In the genomic region with DNA sequence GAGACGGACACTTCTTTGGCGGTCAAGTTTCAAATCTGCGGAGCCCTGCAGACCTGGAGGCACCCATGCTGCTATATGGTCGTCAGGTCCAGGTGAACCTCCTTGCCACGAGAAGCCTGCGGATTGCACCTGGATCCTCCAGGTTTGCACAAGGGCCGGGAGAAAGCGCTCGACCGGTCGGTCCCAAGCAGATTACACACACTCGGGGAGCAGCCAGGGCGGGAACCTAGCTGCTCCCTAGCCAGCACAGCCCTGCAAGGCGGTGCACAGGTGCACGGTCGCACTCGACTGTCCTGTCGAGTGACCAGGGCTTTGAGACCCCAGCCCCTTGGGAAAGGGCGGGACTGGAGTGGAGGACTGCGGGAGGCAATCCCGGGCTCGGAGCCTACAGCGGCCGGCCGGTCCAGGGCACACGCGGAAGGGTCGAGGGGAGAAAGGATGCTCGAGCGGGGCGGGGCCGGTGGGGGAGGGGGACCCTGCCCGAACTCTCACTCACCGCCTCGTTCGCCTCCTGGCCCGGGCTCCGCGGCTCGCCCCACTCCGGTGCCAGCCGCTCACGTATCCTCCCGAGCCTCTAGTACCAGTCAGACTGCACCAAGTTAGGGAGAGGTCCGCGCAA, we compare ENCODE assay signal across 9 mouse cellular contexts. TPM values are rescaled to one million over a fixed set of nuclear protein-coding genes. Genes with fewer than 3 reads are reported as not detected.
DNase-seq lines count a peak whose midpoint lies in the region; ATAC-seq and TF ChIP-seq lines count a peak whose summit lies in the region.
"Had no signal": no experiment of that assay in that cellular context is flagged by ENCODE, and none has a peak within 500 bp of the region (broad histone marks: within the 10 kb centered on the region; RNA-seq: fewer than 3 reads in every experiment).

No protein-coding gene starts in this region.

- no peaks in the 10 kb centered on the region for H3K27me3 ChIP-seq in embryonic facial prominence, embryonic 15.5 days
- H3K27me3 ChIP-seq in intestine, embryonic 16.5 days (replicated peaks; ENCODE audit: control insufficient read depth, insufficient read depth, low read length) = no peaks in the 10 kb centered on the region
- H3K27me3 ChIP-seq in stomach, postnatal 0 days (ENCODE audit: control insufficient read depth, insufficient read depth, low read length) = no peaks in the 10 kb centered on the region

- WGBS in embryonic facial prominence, embryonic 15.5 days = 1% methylated on average over 46 of the region's 46 CpGs
- WGBS in intestine, embryonic 16.5 days = under 1% methylated on average over 41 of the region's 46 CpGs
- 2% methylated on average over 32 of the region's 46 CpGs for WGBS in macrophage (ENCODE audit: missing documents)
- WGBS in stomach, postnatal 0 days = under 1% methylated on average over 46 of the region's 46 CpGs

- H3K9me3 ChIP-seq in embryonic facial prominence, embryonic 15.5 days (replicated peaks) = no peaks in the 10 kb centered on the region
- H3K9me3 ChIP-seq in intestine, embryonic 16.5 days (ENCODE audit: control insufficient read depth, low read length) = no peaks in the 10 kb centered on the region
- H3K9me3 ChIP-seq in stomach, postnatal 0 days (ENCODE audit: control insufficient read depth, low read length) = no peaks in the 10 kb centered on the region

- H3K27ac ChIP-seq in embryonic facial prominence, embryonic 15.5 days (replicated peaks) = peak overlapping the region; percentile 56
- H3K27ac ChIP-seq in intestine, embryonic 16.5 days (ENCODE audit: low read length) = peak overlapping the region; percentile 73
- H3K27ac ChIP-seq in macrophage = 0 out of 2 replicates have a peak overlapping the region, but pooled peaks have one; percentile 13
- H3K27ac ChIP-seq in stomach, postnatal 0 days (replicated peaks) = peak overlapping the region; percentile 86

- H3K79me2 ChIP-seq in macrophage (ENCODE audit: inconsistent target) = peaks cover 53% of the 10 kb centered on the region

- H3K36me3 ChIP-seq in embryonic facial prominence, embryonic 15.5 days = no peaks in the 10 kb centered on the region
- H3K36me3 ChIP-seq in intestine, embryonic 16.5 days (ENCODE audit: control insufficient read depth, insufficient read depth, low read length) = no peaks in the 10 kb centered on the region
- no peaks in the 10 kb centered on the region for H3K36me3 ChIP-seq in macrophage (ENCODE audit: inconsistent target)
- H3K36me3 ChIP-seq in stomach, postnatal 0 days (ENCODE audit: control insufficient read depth, insufficient read depth, low read length) = no peaks in the 10 kb centered on the region

- no peak for TF ChIP-seq EP300 in stomach, postnatal 0 days (optimal IDR thresholded peaks at IDR 0.05)

- peaks cover 34% of the 10 kb centered on the region for H3K4me1 ChIP-seq in embryonic facial prominence, embryonic 15.5 days
- H3K4me1 ChIP-seq in intestine, embryonic 16.5 days (ENCODE audit: control insufficient read depth, insufficient read depth, low read length) = peaks cover 32% of the 10 kb centered on the region
- H3K4me1 ChIP-seq in stomach, postnatal 0 days (replicated peaks; ENCODE audit: control insufficient read depth, insufficient read depth) = peaks cover 5% of the 10 kb centered on the region; the same call in 1 of the 2 replicates

- ATAC-seq in embryonic facial prominence, embryonic 15.5 days (ENCODE audit: insufficient number of reproducible peaks, low FRiP score, low TSS enrichment, low read depth) = no peak; the same call in 1 of the 2 replicates
- ATAC-seq in intestine, embryonic 16.5 days = peak; percentile 63
- peak; percentile 53 for ATAC-seq in stomach, postnatal 0 days (ENCODE audit: low FRiP score, low TSS enrichment)

- TF ChIP-seq CTCF in stomach, postnatal 0 days (IDR thresholded peaks at IDR 0.05; ENCODE audit: low read depth) = no peak

- H3K4me2 ChIP-seq in embryonic facial prominence, embryonic 15.5 days (replicated peaks) = peak overlapping the region; percentile 81
- peak overlapping the region; percentile 88 for H3K4me2 ChIP-seq in intestine, embryonic 16.5 days (ENCODE audit: low read depth, low read length)
- peak overlapping the region; percentile 84 for H3K4me2 ChIP-seq in stomach, postnatal 0 days (replicated peaks; ENCODE audit: low read depth)

- peak overlapping the region; percentile 94 for H3K4me3 ChIP-seq in embryonic facial prominence, embryonic 15.5 days (replicated peaks)
- H3K4me3 ChIP-seq in intestine, embryonic 16.5 days (ENCODE audit: low read length) = peak overlapping the region; percentile 95
- H3K4me3 ChIP-seq in macrophage (ENCODE audit: inconsistent target) = peak overlapping the region; percentile 79
- peak overlapping the region; percentile 95 for H3K4me3 ChIP-seq in stomach, postnatal 0 days (ENCODE audit: low read depth, low read length)

- H3K9ac ChIP-seq in embryonic facial prominence, embryonic 15.5 days = peak overlapping the region; percentile 94
- peak overlapping the region; percentile 92 for H3K9ac ChIP-seq in intestine, embryonic 16.5 days (ENCODE audit: low read depth, low read length)
- H3K9ac ChIP-seq in stomach, postnatal 0 days (ENCODE audit: low read length) = peak overlapping the region; percentile 89

- peak; percentile 55 to 76 for DNase-seq in adrenal gland, adult (ENCODE audit: inconsistent age in 2 of 2, low spot score in 1 of 2)
- no peak for DNase-seq in adrenal gland, postnatal 14 days
- DNase-seq in ovary, postnatal 10 days (ENCODE audit: low spot score) = peak; percentile 15
- no peak for DNase-seq in ovary, postnatal 36 days (ENCODE audit: low spot score)
- DNase-seq in stomach, postnatal 0 days (ENCODE audit: low spot score) = peak; percentile 71

RNA-seq across cellular contexts. Expression of a gene that starts 0.4 kb away (rescaled TPM):
- total RNA-seq in adrenal gland, postnatal 14 days (2021) = 23.4 and 32.1 TPM in 2 replicates
- 30.1 and 33.6 TPM in 2 replicates for polyA plus RNA-seq in embryonic facial prominence, embryonic 15.5 days (2015; fragmentation: Nextera tagmentation; extraction: Ambion mirVana)
- 13.7 and 16.5 TPM in 2 replicates for polyA plus RNA-seq in intestine, embryonic 16.5 days (2015; fragmentation: Nextera tagmentation; extraction: Ambion mirVana)
- 100 to 1,000 TPM; 109 to 706 (median 261) TPM for total RNA-seq in macrophage (2018; cell fraction: chromatin; rRNA removed)
- total RNA-seq in macrophage (2018; cell fraction: cytosol; rRNA removed) = 10 to 100 TPM; 42.3 to 93.8 (median 61.3) TPM
- total RNA-seq in macrophage (2018; cell fraction: nucleus; rRNA removed) = 100 to 1,000 TPM in 23 of 26 experiments, 10 to 100 TPM in 3; 69.7 to 321 (median 147) TPM
- polyA plus RNA-seq in macrophage (2018) = 27.7 to 61.9 TPM (median 51.4 TPM) in 3 replicates
- 12.6 and 14.3 TPM in 2 replicates for polyA plus RNA-seq in stomach, postnatal 0 days (2015; fragmentation: Nextera tagmentation; extraction: Ambion mirVana)

RNA-seq across cellular contexts. Expression of a gene that starts 45.2 kb away (rescaled TPM):
- total RNA-seq in adrenal gland, postnatal 14 days (2021) = 0.26 and 0.33 TPM in 2 replicates
- polyA plus RNA-seq in embryonic facial prominence, embryonic 15.5 days (2015; fragmentation: Nextera tagmentation; extraction: Ambion mirVana) = 1.9 TPM in 2 replicates
- polyA plus RNA-seq in intestine, embryonic 16.5 days (2015; fragmentation: Nextera tagmentation; extraction: Ambion mirVana) = 0.97 and 1.2 TPM in 2 replicates
- total RNA-seq in macrophage (2018; cell fraction: chromatin; rRNA removed) = not detected
- not detected for total RNA-seq in macrophage (2018; cell fraction: cytosol; rRNA removed)
- not detected for total RNA-seq in macrophage (2018; cell fraction: nucleus; rRNA removed)
- polyA plus RNA-seq in macrophage (2018) = not detected in 3 replicates
- 3.0 and 4.9 TPM in 2 replicates for polyA plus RNA-seq in stomach, postnatal 0 days (2015; fragmentation: Nextera tagmentation; extraction: Ambion mirVana)
- total RNA-seq: hematopoietic stem cell, adult 5-6 weeks had no signal

Comparison
In these comparisons a context has a peak if more than half of its experiments do, and no peak if none do; other contexts are left out.
1. DNase-seq: peak in adrenal gland, adult (2 of 2), ovary, postnatal 10 days (single experiment) and stomach, postnatal 0 days (single experiment); none in adrenal gland, postnatal 14 days (single experiment) and ovary, postnatal 36 days (single experiment).
2. H3K27ac ChIP-seq: peak in every context shown above with its lines; median percentile 86 in stomach, postnatal 0 days; 73 in intestine, embryonic 16.5 days; 56 in embryonic facial prominence, embryonic 15.5 days; 13 in macrophage.
3. Peak in every context shown above with its lines, with median percentiles within 50 percentile points of each other: H3K4me2 ChIP-seq, H3K4me3 ChIP-seq and H3K9ac ChIP-seq.